Mouse (Mus musculus) inflammation-experienced regulatory T-cells, adult 6 months (primary cell): ENCODE measurements around the gene Olfr766-ps1. TPM values are rescaled to one million over a fixed set of nuclear protein-coding genes. Genes with fewer than 3 reads are reported as not detected.
"Not testable (repeated sequence)": the region's sequence is repeated elsewhere in the genome, so short reads cannot be mapped to it uniquely, and the experiment has no call there.

ENCODE experiments used
- ATAC-seq: one replicate; pipeline ENCODE4 v1.8.0; 2017
- polyA plus RNA-seq, 3 experiments: library from polyadenylated mRNA; unstranded; fragments of 100-300 nt; shearing (Covaris generic); gene quantifications; one replicate each; pipeline ENCODE4 v1.2.1; 2017

Olfr766-ps1 gene
- polyA plus RNA-seq: not detected

DNA sequence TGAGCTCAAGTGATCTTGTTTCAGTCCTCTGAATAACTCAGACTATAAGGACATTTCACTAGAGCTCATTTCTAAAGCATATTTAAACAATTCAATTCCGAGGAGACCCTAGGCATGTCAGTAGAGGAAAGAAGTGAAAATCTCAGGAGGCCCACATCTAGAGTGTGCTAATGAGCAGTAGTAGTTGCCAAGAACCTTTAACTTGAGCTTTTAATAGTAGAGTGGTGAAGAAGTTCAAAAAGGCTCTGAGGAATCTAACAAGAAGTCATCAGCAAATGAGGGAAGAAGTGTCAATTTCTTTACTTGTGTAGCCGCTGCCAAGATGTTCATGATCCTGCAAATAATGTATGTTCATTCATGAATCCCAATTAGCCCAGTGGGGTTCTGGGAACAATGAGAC lies at the start of gene Olfr766-ps1:
Olfr766-ps1 (minus strand) TSS at position 101 of the 400 bp plus-strand sequence.
- ATAC-seq: no peak

DNA sequence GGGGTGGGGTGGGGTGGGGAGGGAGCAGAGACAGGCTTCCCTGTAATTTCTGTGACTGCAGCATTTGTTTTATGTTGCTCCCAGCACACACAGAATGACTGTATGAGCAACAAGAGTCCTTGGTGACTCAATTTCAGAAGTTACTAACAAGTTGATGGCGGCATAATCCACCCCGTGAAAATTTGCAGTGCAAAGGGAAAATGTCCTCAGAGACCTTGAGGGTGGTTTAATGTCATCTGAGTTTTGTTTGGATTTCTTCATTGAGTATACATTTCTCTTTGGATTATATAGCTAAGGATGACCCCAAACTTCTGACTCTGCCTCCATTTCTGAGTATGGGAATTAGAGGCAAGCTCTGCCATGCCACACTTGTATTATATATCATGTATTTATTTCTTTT lies 49.0 kb upstream of the Olfr766-ps1 start, which contains the start of gene Olfr769:
Olfr769 (minus strand) TSS at position 101 of the 400 bp plus-strand sequence.
- ATAC-seq: no peak

GRCm38 (mm10) chr10:129115146-129115545 lies 46.4 kb upstream of the Olfr766-ps1 start:
- no peak for ATAC-seq

DNA sequence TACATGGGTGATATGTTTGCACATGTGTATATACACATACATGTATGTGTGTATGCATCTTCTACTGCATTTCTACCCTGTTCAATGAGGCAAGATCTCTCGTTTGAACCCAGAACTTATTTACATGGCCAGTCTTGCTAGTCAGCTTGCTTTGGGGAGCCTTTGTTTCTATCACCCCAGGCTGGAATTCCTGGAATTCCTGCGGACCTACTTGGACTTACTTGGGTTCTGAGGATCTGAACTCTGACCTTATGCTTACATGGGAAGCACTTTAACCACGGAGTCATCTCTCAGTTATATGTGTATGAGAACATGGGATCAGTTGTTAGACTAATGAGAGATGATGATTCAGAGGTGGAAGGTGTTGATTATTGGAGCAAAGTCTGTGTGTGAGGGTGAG lies 32.5 kb upstream of the Olfr766-ps1 start:
- no peak for ATAC-seq

GRCm38 (mm10) chr10:129099275-129099674 lies 30.5 kb upstream of the Olfr766-ps1 start, which contains the start of gene Olfr768:
Olfr768 (minus strand) TSS chr10:129099375.
- ATAC-seq: no peak

- ATAC-seq: not testable (repeated sequence)
Observed at GRCm38 (mm10) chr10:129082810-129083209, 14.0 kb upstream of the Olfr766-ps1 start, which contains the start of gene Olfr767. Olfr767 (minus strand) TSS chr10:129082910.

DNA sequence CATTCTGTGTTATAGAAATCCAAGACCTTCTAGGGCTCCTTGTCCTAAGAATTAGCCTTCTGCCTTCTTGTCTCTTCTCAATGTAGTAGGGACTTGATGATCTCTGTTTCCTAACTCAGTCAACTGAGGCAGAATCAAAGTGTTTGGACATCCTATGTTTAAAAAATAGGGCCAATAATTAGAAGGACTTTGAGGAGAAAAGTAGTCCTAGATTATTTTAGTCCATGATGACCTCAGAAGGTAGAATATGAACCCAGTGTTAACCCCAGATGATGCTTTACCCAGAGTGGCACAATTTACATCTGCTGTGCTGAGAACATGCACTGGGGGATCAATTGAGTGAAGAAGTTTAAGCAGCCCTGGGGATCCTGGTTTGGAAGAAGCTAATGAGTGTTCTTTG lies 18.9 kb downstream of the Olfr766-ps1 start, which contains the start of gene Olfr765:
Olfr765 (minus strand) TSS at position 101 of the 400 bp plus-strand sequence.
- ATAC-seq: not testable (repeated sequence)

- ATAC-seq: no peak
Observed at GRCm38 (mm10) chr10:129039796-129040195, 29.0 kb downstream of the Olfr766-ps1 start, which contains the start of gene Olfr764-ps1. Olfr764-ps1 (minus strand) TSS chr10:129039896.

DNA sequence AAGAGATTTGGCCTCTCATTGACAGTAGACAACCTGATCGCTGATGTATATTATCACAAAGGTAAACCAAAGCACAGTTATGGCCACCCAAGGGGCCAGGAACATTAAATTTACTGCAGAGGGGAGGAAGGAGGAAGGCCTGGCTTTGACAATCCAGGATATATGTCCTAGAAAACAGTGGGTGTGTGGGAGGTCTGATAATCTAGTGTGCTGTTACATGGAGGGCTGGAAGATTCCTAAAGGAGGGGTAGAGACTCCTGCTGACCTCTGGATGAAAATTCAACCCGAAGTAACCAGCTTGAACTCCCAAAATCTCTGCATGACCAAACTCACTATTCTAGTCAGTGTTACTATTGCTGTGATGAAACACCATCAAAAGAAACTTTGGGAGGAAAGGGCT lies 40.4 kb downstream of the Olfr766-ps1 start:
- ATAC-seq: no peak

DNA sequence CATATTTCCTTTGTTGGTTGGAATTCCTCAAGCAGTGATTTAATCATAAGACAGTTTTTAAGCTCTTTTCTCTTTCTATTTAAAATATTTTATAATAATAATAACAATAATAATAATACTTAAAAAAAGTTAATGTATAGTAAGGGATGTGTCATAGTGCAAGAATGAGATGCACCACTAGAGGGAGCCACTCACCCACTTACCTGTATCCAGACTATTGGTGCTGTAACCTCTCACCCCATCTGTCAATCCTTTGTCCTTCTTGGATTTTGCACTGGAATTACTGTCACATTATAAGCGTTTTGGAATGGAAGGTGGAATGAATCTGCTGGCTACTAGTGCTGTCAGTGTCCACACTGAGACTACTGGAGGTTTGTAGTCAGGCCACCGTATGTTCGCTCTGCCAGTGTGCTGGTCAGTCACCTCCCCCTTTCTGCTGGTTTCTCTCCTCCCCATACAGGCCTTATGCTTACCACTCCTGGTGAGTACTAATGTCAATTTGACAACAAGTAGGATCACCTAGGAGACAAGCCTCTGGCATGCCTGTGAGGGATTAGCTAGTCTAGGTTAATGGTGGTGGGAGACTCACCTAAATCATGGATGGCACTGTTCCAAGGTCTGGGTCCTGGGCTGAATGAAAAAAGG lies 42.6 kb downstream of the Olfr766-ps1 start:
- no peak for ATAC-seq

DNA sequence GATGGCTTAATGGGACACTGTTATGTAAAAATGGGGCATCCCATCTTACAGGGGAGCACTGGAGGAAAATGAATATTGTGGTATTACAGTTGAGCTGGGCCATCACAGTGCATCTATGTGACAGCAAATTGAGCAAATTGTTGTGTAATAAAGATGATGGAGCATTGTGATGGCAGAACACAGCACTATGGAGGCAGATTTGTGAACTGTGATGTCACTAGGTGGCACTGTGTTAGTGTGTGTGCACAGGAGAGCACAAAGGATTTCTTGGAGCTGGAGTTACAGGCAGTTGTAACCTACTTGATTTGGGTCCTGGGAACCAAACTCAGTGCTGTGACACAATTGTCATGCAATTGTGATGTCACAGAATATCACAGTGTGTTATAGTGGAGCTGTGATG lies 45.5 kb downstream of the Olfr766-ps1 start:
- no peak for ATAC-seq

DNA sequence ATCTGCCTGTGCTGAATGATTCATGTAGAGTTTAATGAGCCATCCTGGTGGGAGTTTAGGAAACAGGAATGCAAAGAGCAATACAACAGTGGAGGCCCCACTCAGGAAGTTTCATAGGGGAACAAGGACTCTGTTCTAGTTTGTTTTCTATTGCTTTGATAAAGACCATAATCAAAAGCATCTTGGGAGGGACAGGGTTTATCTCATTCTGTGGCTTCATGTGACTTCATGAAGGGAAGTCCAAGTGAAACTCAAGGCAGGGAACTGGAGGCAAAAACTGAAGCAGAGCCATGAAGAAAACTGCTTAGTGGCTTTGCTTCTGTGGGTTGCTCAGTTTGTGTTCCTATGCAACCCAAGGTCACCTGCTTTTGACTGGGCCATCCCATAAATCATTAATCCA lies 54.3 kb downstream of the Olfr766-ps1 start:
- ATAC-seq: no peak

Other genes starting within 250 kb of the Olfr766-ps1 start
- gene Ormdl2, start 247.3 kb downstream of the Olfr766-ps1 start, polyA plus RNA-seq: 10 to 100 TPM; 65.5 to 78.4 (median 71.5) TPM
- 1 to 10 TPM; 6.0 to 7.7 (median 7.3) TPM for gene Gdf11, start 177.3 kb downstream of the Olfr766-ps1 start, polyA plus RNA-seq
- gene Cd63, start 168.0 kb downstream of the Olfr766-ps1 start, polyA plus RNA-seq: 1 to 10 TPM in 1 of 3 experiments, under 1 TPM in 1, not detected in 1; 0.58 to 2.0 TPM
- 10 to 100 TPM in 2 of 3 experiments, 1 to 10 TPM in 1; 5.1 to 12.9 (median 11.9) TPM for gene Rdh5, start 146.1 kb downstream of the Olfr766-ps1 start, polyA plus RNA-seq
- gene Bloc1s1, start 144.9 kb downstream of the Olfr766-ps1 start, polyA plus RNA-seq: 100 to 1,000 TPM; 196 to 255 (median 212) TPM
- 1 to 10 TPM; 3.6 to 5.1 (median 4.8) TPM for gene Itga7, start 135.2 kb downstream of the Olfr766-ps1 start, polyA plus RNA-seq
- not detected for gene Mettl7b, start 108.0 kb downstream of the Olfr766-ps1 start, polyA plus RNA-seq
- gene Olfr9, start 79.5 kb downstream of the Olfr766-ps1 start, polyA plus RNA-seq: not detected
- gene Olfr763, start 58.2 kb downstream of the Olfr766-ps1 start, polyA plus RNA-seq: not detected
- not detected for gene Olfr764-ps1, start 29.1 kb downstream of the Olfr766-ps1 start, polyA plus RNA-seq
- gene Olfr765, start 19.0 kb downstream of the Olfr766-ps1 start, polyA plus RNA-seq: not detected
- gene Olfr767, start 13.9 kb upstream of the Olfr766-ps1 start, polyA plus RNA-seq: under 1 TPM in 2 of 3 experiments, not detected in 1; 0.10 to 0.16 TPM
- gene Olfr768, start 30.4 kb upstream of the Olfr766-ps1 start, polyA plus RNA-seq: not detected
- gene Olfr769, start 48.9 kb upstream of the Olfr766-ps1 start, polyA plus RNA-seq: not detected
- not detected for gene Olfr770, start 70.0 kb upstream of the Olfr766-ps1 start, polyA plus RNA-seq
- gene Olfr771, start 95.8 kb upstream of the Olfr766-ps1 start, polyA plus RNA-seq: not detected
- gene Olfr772, start 108.9 kb upstream of the Olfr766-ps1 start, polyA plus RNA-seq: not detected
- not detected for gene Olfr773, start 118.4 kb upstream of the Olfr766-ps1 start, polyA plus RNA-seq
- gene Olfr774, start 167.2 kb upstream of the Olfr766-ps1 start, polyA plus RNA-seq: not detected
- gene Olfr775, start 179.4 kb upstream of the Olfr766-ps1 start, polyA plus RNA-seq: not detected
- not detected for gene Olfr776, start 190.2 kb upstream of the Olfr766-ps1 start, polyA plus RNA-seq
- not detected for gene Olfr777, start 202.5 kb upstream of the Olfr766-ps1 start, polyA plus RNA-seq
- gene Olfr780, start 249.1 kb upstream of the Olfr766-ps1 start, polyA plus RNA-seq: not detected